Mouse (Mus musculus) limb, embryonic 10.5 days (tissue): Measurements from ENCODE around the gene Slc38a1. TPM values are rescaled to one million over a fixed set of nuclear protein-coding genes. Genes with fewer than 3 reads are reported as not detected.

Source experiments
- DNase-seq: peaks from one replicate; pipeline ENCODE4 v3.0.0-alpha.2; 2017; ENCODE audit warnings: low spot score
- H3K27ac ChIP-seq: fragments of 300-500 bp; sonication (generic); 2 replicates; pipeline ENCODE4 v1.5.1; 2016; ENCODE audit warnings: mild to moderate bottlenecking
- H3K27me3 ChIP-seq: fragments of 300-500 bp; sonication (generic); 2 replicates; pipeline ENCODE4 v1.6.1; 2016; ENCODE audit warnings: low read depth, mild to moderate bottlenecking; ENCODE audit not compliant: poor library complexity, severe bottlenecking
- H3K36me3 ChIP-seq: fragments of 300-500 bp; sonication (generic); 2 replicates; pipeline ENCODE4 v1.6.1; 2016; ENCODE audit warnings: mild to moderate bottlenecking, moderate library complexity
- H3K4me1 ChIP-seq: fragments of 300-500 bp; sonication (generic); 2 replicates; pipeline ENCODE4 v1.6.1; 2016
- H3K4me3 ChIP-seq: fragments of 300-500 bp; sonication (generic); 2 replicates; pipeline ENCODE4 v1.5.1; 2016; ENCODE audit warnings: mild to moderate bottlenecking, moderate library complexity
- H3K9me3 ChIP-seq: fragments of 300-500 bp; sonication (generic); replicated peaks from 2 replicates; pipeline ENCODE4 v1.6.1; 2016; ENCODE audit warnings: mild to moderate bottlenecking
- WGBS: fragments of 180-500 bp; shearing (Covaris S2); methylation state at CpG from one replicate; pipeline ENCODE4 v1.1.7; 2016; 5-methylcytosine and 5-hydroxymethylcytosine counted together
- polyA plus RNA-seq: library from polyadenylated mRNA; unstranded; fragments of >200 nt; fragmentation: Nextera tagmentation; extraction: Ambion mirVana; gene quantifications from 2 replicates; pipeline ENCODE4 v1.2.1, GENCODE M21; 2016

The Slc38a1 gene
- polyA plus RNA-seq, 1 experiment from 2014 or later: 149 TPM

GRCm38 (mm10) chr15:96598888-96599578 lies 43.7 kb downstream of the Slc38a1 start:
- 76% methylated on average over 11 of the region's 11 CpGs for WGBS
- no peak for DNase-seq
- no peaks in the 10 kb centered on the region for H3K27me3 ChIP-seq
- no peak overlapping the region for H3K27ac ChIP-seq
- peaks cover 19% of the 10 kb centered on the region for H3K4me1 ChIP-seq
- H3K9me3 ChIP-seq: no peaks in the 10 kb centered on the region
- peaks cover 93% of the 10 kb centered on the region for H3K36me3 ChIP-seq
- no peak overlapping the region for H3K4me3 ChIP-seq

DNA sequence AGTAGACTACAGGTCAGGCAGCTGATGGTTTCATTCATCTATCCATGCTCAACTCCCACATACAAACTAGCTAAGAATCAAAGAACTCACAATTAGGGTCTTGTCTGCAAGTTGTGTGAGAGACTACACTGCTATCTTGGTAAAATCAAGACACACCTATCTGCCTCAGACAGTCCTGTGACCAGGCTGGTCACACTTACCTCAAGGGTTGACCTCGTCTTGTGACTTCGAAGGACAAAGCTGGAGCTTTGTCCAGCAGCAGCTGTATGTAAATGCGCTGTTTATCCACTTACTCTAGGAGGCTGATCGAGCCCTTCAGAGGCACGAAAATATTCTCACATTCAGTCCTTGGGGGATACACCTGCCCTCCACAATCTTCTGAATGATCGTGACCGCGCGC lies 45.6 kb downstream of the Slc38a1 start:
- DNase-seq: no peak
- peaks cover 35% of the 10 kb centered on the region for H3K4me1 ChIP-seq
- H3K36me3 ChIP-seq: peaks cover 90% of the 10 kb centered on the region
- no peak overlapping the region for H3K27ac ChIP-seq
- no peaks in the 10 kb centered on the region for H3K9me3 ChIP-seq
- H3K4me3 ChIP-seq: no peak overlapping the region
- WGBS: 95% methylated on average over 9 of the region's 9 CpGs
- no peaks in the 10 kb centered on the region for H3K27me3 ChIP-seq

DNA sequence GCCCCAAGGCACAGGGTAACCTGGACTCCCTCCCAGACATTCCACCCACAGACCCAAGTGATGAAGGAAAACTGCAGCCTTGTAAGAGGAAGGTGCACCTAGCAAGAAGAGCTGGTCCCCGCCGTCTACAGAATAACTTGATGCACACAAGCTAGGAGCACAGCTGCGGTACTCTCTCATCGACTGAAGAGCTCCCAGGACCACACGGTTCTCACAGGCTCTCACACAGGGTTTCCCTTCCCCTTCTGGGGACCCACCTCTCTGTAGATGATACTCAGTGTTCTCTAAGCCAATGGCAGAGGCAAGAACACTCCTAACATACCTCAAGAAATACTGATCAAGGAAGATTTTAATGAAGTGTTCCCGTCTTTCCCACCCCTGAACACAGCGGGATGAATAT lies 48.4 kb downstream of the Slc38a1 start:
- H3K27me3 ChIP-seq: no peaks in the 10 kb centered on the region
- WGBS: 94% methylated on average over 7 of the region's 7 CpGs
- H3K27ac ChIP-seq: no peak overlapping the region
- H3K4me1 ChIP-seq: peaks cover 32% of the 10 kb centered on the region
- no peak for DNase-seq
- H3K9me3 ChIP-seq: no peaks in the 10 kb centered on the region
- peaks cover 92% of the 10 kb centered on the region for H3K36me3 ChIP-seq
- no peak overlapping the region for H3K4me3 ChIP-seq

GRCm38 (mm10) chr15:96593866-96594265 lies 48.8 kb downstream of the Slc38a1 start:
- WGBS: 92% methylated on average over 7 of the region's 7 CpGs
- no peaks in the 10 kb centered on the region for H3K27me3 ChIP-seq
- H3K4me3 ChIP-seq: no peak overlapping the region
- peaks cover 92% of the 10 kb centered on the region for H3K36me3 ChIP-seq
- no peaks in the 10 kb centered on the region for H3K9me3 ChIP-seq
- peak overlapping the region; percentile 61 for H3K27ac ChIP-seq
- no peak for DNase-seq
- H3K4me1 ChIP-seq: peaks cover 27% of the 10 kb centered on the region

- 54% methylated on average over 6 of the region's 6 CpGs for WGBS
- H3K4me3 ChIP-seq: no peak overlapping the region
- peak; percentile 47 for DNase-seq
- H3K36me3 ChIP-seq: peaks cover 92% of the 10 kb centered on the region
- H3K27ac ChIP-seq: peak overlapping the region; percentile 61
- no peaks in the 10 kb centered on the region for H3K9me3 ChIP-seq
- H3K4me1 ChIP-seq: peaks cover 26% of the 10 kb centered on the region
- no peaks in the 10 kb centered on the region for H3K27me3 ChIP-seq
These were observed 49.3 kb downstream of the Slc38a1 start for GRCm38 (mm10) chr15:96593457-96593856.

DNA sequence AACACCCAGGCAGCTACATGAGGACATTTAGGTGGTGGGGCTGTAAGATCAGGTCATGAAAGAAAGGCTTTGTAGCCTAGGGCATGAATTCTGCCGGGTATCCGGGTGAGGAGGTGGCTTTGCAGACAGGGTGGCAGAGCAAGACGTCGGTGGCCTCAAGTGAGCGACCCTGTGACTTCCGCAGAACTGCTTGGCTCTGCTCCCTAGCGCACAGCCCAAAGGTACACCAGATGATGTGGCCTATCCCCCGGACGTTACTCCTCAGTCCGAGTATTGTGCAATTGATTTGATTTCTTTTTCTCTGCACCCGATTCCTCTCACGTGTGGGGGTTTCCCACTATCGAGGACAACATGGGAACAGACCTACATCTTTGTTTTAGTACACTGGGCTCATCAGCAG lies 49.7 kb downstream of the Slc38a1 start:
- no peak overlapping the region for H3K4me3 ChIP-seq
- H3K36me3 ChIP-seq: peaks cover 92% of the 10 kb centered on the region
- no peaks in the 10 kb centered on the region for H3K9me3 ChIP-seq
- no peak for DNase-seq
- 80% methylated on average over 13 of the region's 13 CpGs for WGBS
- H3K4me1 ChIP-seq: peaks cover 26% of the 10 kb centered on the region
- H3K27ac ChIP-seq: peak overlapping the region; percentile 61
- H3K27me3 ChIP-seq: no peaks in the 10 kb centered on the region

- H3K36me3 ChIP-seq: peaks cover 92% of the 10 kb centered on the region
- no peak for DNase-seq
- no peaks in the 10 kb centered on the region for H3K9me3 ChIP-seq
- no peak overlapping the region for H3K27ac ChIP-seq
- no peak overlapping the region for H3K4me3 ChIP-seq
- peaks cover 26% of the 10 kb centered on the region for H3K4me1 ChIP-seq
- H3K27me3 ChIP-seq: no peaks in the 10 kb centered on the region
- WGBS: 90% methylated on average over 10 of the region's 10 CpGs
These were observed 50.8 kb downstream of the Slc38a1 start for GRCm38 (mm10) chr15:96591876-96592417.

- H3K9me3 ChIP-seq: no peaks in the 10 kb centered on the region
- H3K27me3 ChIP-seq: no peaks in the 10 kb centered on the region
- no peak overlapping the region for H3K4me3 ChIP-seq
- peaks cover 17% of the 10 kb centered on the region for H3K4me1 ChIP-seq
- 96% methylated on average over 9 of the region's 9 CpGs for WGBS
- DNase-seq: no peak
- H3K36me3 ChIP-seq: peaks cover 95% of the 10 kb centered on the region
- no peak overlapping the region for H3K27ac ChIP-seq
These were observed 53.6 kb downstream of the Slc38a1 start for GRCm38 (mm10) chr15:96588996-96589657.

GRCm38 (mm10) chr15:96587998-96588397 lies 54.7 kb downstream of the Slc38a1 start:
- no peak overlapping the region for H3K4me3 ChIP-seq
- H3K9me3 ChIP-seq: no peaks in the 10 kb centered on the region
- H3K4me1 ChIP-seq: peaks cover 7% of the 10 kb centered on the region
- WGBS: 97% methylated on average over 8 of the region's 8 CpGs
- peaks cover 100% of the 10 kb centered on the region for H3K36me3 ChIP-seq
- no peak overlapping the region for H3K27ac ChIP-seq
- no peaks in the 10 kb centered on the region for H3K27me3 ChIP-seq
- DNase-seq: no peak

DNA sequence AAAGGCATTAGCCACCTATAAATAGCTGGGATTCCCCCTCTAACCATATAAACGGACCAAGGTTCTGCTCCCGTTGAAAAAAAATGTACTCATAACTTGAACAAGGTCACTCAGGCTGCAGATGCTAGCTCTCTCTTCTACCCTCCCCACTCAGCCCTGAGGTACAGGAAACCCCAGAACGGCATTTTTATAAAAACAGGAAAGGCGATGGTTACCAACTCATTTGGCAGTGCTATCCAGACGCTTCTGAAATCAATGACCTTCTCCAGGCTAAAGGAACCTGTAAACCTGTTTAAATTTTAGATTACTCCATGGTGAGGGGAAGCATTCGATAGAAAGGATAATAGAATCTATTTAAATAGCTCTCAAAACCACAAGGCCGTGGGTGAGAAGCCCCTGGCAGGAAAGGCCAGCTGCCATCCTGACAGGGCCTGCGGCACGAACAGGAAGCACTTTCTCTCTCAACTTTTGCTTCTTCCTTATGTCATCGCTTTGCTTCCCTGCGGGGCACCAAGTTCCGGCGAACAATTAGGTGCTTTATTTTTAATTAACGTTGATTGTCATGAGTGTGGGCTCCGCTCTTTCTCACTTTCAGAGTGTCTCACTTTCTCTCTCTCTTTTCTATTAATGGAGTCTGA lies 59.2 kb downstream of the Slc38a1 start:
- Histone ChIP-seq H3K4me3 (no peak overlapping the region), H3K27ac (no peak overlapping the region), H3K4me1 (no peaks in the 10 kb centered on the region), H3K9me3 (no peaks in the 10 kb centered on the region), H3K27me3 (no peaks in the 10 kb centered on the region), H3K36me3 (peaks cover 85% of the 10 kb centered on the region)
- DNase-seq: no peak
- 96% methylated on average over 15 of the region's 15 CpGs for WGBS

DNA sequence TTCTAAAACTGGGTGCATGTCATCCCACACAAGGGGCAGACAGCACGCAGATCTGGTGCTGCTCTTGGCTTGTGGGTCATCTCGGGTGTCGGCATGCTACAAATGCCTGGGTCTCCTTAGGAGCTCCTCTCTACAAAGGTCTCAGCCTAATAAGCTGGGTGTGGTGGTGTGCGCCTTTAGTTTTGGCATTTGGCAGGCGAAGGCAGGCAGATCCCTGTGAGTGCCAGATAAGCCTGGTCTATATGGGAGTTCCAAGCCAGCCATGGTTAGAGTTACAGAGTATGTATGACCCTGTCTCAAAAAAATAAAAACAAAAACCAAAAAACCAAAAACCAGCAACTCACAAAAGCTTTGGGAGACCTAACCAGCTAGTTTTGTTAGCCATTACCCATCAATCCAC lies 65.7 kb downstream of the Slc38a1 start:
- no peaks in the 10 kb centered on the region for H3K9me3 ChIP-seq
- H3K4me1 ChIP-seq: no peaks in the 10 kb centered on the region
- no peak overlapping the region for H3K4me3 ChIP-seq
- DNase-seq: no peak
- no peak overlapping the region for H3K27ac ChIP-seq
- peaks cover 80% of the 10 kb centered on the region for H3K36me3 ChIP-seq
- 97% methylated on average over 5 of the region's 5 CpGs for WGBS
- H3K27me3 ChIP-seq: no peaks in the 10 kb centered on the region

DNA sequence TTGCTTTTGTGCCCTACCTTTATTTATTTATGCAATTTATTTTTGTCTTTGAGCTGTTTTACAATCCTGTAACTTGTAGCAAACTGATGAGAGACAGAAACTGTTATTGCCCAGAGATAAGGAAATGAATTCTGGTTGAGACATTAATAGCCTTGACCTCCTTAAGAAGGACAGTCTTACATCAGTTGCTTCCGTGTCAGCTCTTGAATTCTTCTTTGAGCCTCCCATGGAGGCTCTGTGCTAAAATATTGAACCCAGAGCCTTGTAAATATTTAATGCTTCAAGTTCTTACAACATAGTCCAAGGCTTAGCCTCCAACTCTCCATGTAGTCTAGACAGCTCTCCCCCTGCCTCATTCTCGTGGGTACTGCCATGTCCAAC lies 73.7 kb downstream of the Slc38a1 start:
- Histone ChIP-seq H3K27me3 (no peaks in the 10 kb centered on the region), H3K4me3 (no peak overlapping the region)
- 80% methylated on average over 2 of the region's 2 CpGs for WGBS

More for the DNA sequence above, 73.7 kb downstream of the Slc38a1 start:
- no peak for DNase-seq
- Histone ChIP-seq H3K36me3 (peaks cover 14% of the 10 kb centered on the region), H3K9me3 (no peaks in the 10 kb centered on the region), H3K27ac (no peak overlapping the region), H3K4me1 (peaks cover 14% of the 10 kb centered on the region)
